Mouse (Mus musculus): ENCODE measurements around the gene Gm11564. TPM values are rescaled to one million over a fixed set of nuclear protein-coding genes. Genes with fewer than 3 reads are reported as not detected.

The Gm11564 gene
- total and polyA plus RNA-seq, 3 experiments = not detected

DNA sequence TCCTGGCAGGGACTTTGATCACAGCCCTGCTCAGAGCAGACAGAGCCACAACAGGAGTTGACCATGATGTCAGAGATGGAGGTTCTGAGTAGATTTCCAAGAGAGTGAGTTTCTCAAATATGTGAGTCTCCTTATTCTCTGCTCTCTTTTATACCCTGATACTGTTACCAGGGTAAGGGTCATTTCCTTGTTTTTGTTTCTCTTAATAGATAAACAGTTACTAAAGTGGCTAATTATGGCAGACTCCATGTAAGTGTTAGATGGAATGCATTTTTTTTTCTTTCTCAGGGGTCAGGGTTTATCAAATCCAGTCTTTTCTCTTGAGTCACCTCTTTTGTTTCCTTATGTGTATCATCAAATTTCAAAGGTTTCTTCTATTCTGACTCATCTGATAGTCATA lies 36.0 kb upstream of the Gm11564 start, which contains the start of gene Krtap4-16:
TSS of gene Krtap4-16 (minus strand) at position 101 of the 400 bp plus-strand sequence.
- dilution Hi-C loops (cut with MboI; ENCODE audit: extremely low pct_ligation_motif_present, extremely low pct_unique_long_range_greater_than_20kb, low sequenced_read_pairs) = no loop called here
- peaks cover 74% of the 10 kb centered on the region for H3K27me3 ChIP-seq (replicated peaks)

DNA sequence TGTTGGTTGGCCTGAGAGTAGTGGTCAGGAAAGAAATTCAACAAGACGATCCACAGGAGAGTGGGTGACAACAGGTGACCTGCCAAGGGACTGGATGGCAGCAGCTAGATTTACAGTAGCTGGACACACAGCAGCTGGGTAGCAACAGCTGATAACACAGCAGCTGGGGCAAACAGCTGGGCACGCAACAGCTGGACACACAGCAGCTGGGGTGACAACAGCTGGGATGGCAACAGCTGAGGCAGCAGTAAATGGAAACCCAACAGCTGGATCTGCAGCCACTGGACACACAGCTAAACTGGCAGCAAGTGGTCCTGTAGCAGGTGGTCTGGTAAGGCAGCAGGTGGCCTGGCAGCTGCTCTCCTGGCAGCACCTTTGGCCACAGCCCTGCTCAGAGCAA lies 31.3 kb upstream of the Gm11564 start:
- no peak for DNase-seq (ENCODE audit: extremely low read depth)
- Histone ChIP-seq H3K36me3 (replicated peaks in 1 of 2; ENCODE audit: control insufficient read depth in 1 of 2, insufficient read depth in 1 of 2, low read length in 1 of 2) (no peaks in the 10 kb centered on the region), H3K9ac (ENCODE audit: insufficient read depth, low read depth) (no peak overlapping the region), H3K4me3 (replicated peaks in 1 of 3; ENCODE audit: low read depth in 2 of 3, low read length in 2 of 3, poor library complexity in 1 of 3) (no peak overlapping the region), H3K27me3 (replicated peaks) (peaks cover 70% of the 10 kb centered on the region), H3K79me2 (replicated peaks; ENCODE audit: control insufficient read depth, extremely low read depth, insufficient read depth, poor library complexity, severe bottlenecking) (no peaks in the 10 kb centered on the region), H3K9me3 (replicated peaks; ENCODE audit: low read length) (peaks cover 3% of the 10 kb centered on the region), H3K27ac (ENCODE audit: insufficient read depth, low read depth) (no peak overlapping the region), H3K4me1 (ENCODE audit: control insufficient read depth in 1 of 2, insufficient read depth in 2 of 2) (no peaks in the 10 kb centered on the region), H3K4me2 (ENCODE audit: insufficient read depth, low read depth, poor library complexity, severe bottlenecking) (no peak overlapping the region)
- in situ Hi-C loops (cut with MboI; ENCODE audit: low pct_ligation_motif_present, low pct_unique_long_range_greater_than_20kb, low sequenced_read_pairs) (no loop called here), dilution Hi-C loops (cut with MboI; ENCODE audit: extremely low pct_ligation_motif_present, extremely low pct_unique_long_range_greater_than_20kb, low sequenced_read_pairs) (no loop called here)
- TF ChIP-seq SMC3 (IDR thresholded peaks at IDR 0.05; ENCODE audit: low read depth, low read length) (no peak), HCFC1 (IDR thresholded peaks at IDR 0.05; ENCODE audit: low read depth, low read length) (no peak), PAX5 (IDR thresholded peaks at IDR 0.05; ENCODE audit: low read length) (no peak), GABPA (IDR thresholded peaks at IDR 0.05; ENCODE audit: insufficient replicate concordance, low read depth, low read length) (no peak), MAFK (IDR thresholded peaks at IDR 0.05; ENCODE audit: insufficient replicate concordance, low read length) (no peak), CHD1 (IDR thresholded peaks at IDR 0.05; ENCODE audit: low read depth, low read length) (no peak), ELF1 (IDR thresholded peaks at IDR 0.05; ENCODE audit: low read depth, low read length) (no peak), BHLHE40 (IDR thresholded peaks at IDR 0.05; ENCODE audit: low read depth, low read length) (no peak), RAD21 (IDR thresholded peaks at IDR 0.05; ENCODE audit: low read depth, low read length) (no peak), JUN (IDR thresholded peaks at IDR 0.05; ENCODE audit: insufficient read depth, low read depth, low read length) (no peak), ZKSCAN1 (IDR thresholded peaks at IDR 0.05; ENCODE audit: borderline replicate concordance, low read depth, low read length) (no peak), CHD2 (IDR thresholded peaks at IDR 0.05; ENCODE audit: low read length) (no peak), EP300 (IDR thresholded peaks at IDR 0.05; ENCODE audit: low read length) (no peak), ETS1 (conservative IDR thresholded peaks at IDR 0.05; ENCODE audit: low read depth, low read length) (no peak), TBP (conservative IDR thresholded peaks at IDR 0.05; ENCODE audit: low read depth, low read length) (no peak), NELFE (IDR thresholded peaks at IDR 0.05; ENCODE audit: low read depth, low read length) (no peak), USF2 (conservative IDR thresholded peaks at IDR 0.05; ENCODE audit: low read depth, low read length) (no peak)

More for the DNA sequence above, 36.0 kb upstream of the Gm11564 start, which contains the start of gene Krtap4-16:
- Histone ChIP-seq H3K9me3 (replicated peaks; ENCODE audit: low read length) (peaks cover 3% of the 10 kb centered on the region), H3K4me1 (ENCODE audit: control insufficient read depth in 1 of 2, insufficient read depth in 2 of 2) (no peaks in the 10 kb centered on the region), H3K27ac (ENCODE audit: insufficient read depth, low read depth) (no peak within 1 kb of the TSS), H3K4me3 (replicated peaks in 1 of 3; ENCODE audit: low read depth in 2 of 3, low read length in 2 of 3, poor library complexity in 1 of 3) (no peak within 1 kb of the TSS), H3K9ac (ENCODE audit: insufficient read depth, low read depth) (no peak within 1 kb of the TSS), H3K79me2 (replicated peaks; ENCODE audit: control insufficient read depth, extremely low read depth, insufficient read depth, poor library complexity, severe bottlenecking) (no peaks in the 10 kb centered on the region), H3K4me2 (ENCODE audit: insufficient read depth, low read depth, poor library complexity, severe bottlenecking) (no peak within 1 kb of the TSS), H3K36me3 (replicated peaks in 1 of 2; ENCODE audit: control insufficient read depth in 1 of 2, insufficient read depth in 1 of 2, low read length in 1 of 2) (no peaks in the 10 kb centered on the region)
- in situ Hi-C loops (cut with MboI; ENCODE audit: low pct_ligation_motif_present, low pct_unique_long_range_greater_than_20kb, low sequenced_read_pairs) = no loop called here
- no peak for TF ChIP-seq CHD2 (IDR thresholded peaks at IDR 0.05; ENCODE audit: low read length)
- no peak for TF ChIP-seq ZMIZ1 (IDR thresholded peaks at IDR 0.05; ENCODE audit: low read depth, low read length)
- no peak for TF ChIP-seq IRF4 (IDR thresholded peaks at IDR 0.05; ENCODE audit: low read depth, low read length)
- TF ChIP-seq GABPA (IDR thresholded peaks at IDR 0.05; ENCODE audit: insufficient replicate concordance, low read depth, low read length) = no peak
- TF ChIP-seq SMC3 (IDR thresholded peaks at IDR 0.05; ENCODE audit: low read depth, low read length) = no peak
- TF ChIP-seq EP300 (IDR thresholded peaks at IDR 0.05; ENCODE audit: low read length) = no peak
- TF ChIP-seq USF2 (conservative IDR thresholded peaks at IDR 0.05; ENCODE audit: low read depth, low read length) = no peak
- TF ChIP-seq POLR2AphosphoS2 (IDR thresholded peaks at IDR 0.05; ENCODE audit: low read depth, low read length) = no peak
- no peak for TF ChIP-seq ZNF384 (IDR thresholded peaks at IDR 0.05; ENCODE audit: low read depth, low read length)
- no peak for TF ChIP-seq JUND (conservative IDR thresholded peaks at IDR 0.05; ENCODE audit: low read depth, low read length)
- no peak for TF ChIP-seq MXI1 (IDR thresholded peaks at IDR 0.05; ENCODE audit: low read depth, low read length)
- no peak for TF ChIP-seq SIN3A (IDR thresholded peaks at IDR 0.05; ENCODE audit: low read length)
- TF ChIP-seq MYC (IDR thresholded peaks at IDR 0.05; ENCODE audit: low read depth, low read length) = no peak
- no peak for TF ChIP-seq RCOR1 (conservative IDR thresholded peaks at IDR 0.05; ENCODE audit: low read depth, low read length)
- TF ChIP-seq TCF12 (IDR thresholded peaks at IDR 0.05; ENCODE audit: low read depth, low read length) = no peak
- no peak for TF ChIP-seq UBTF (IDR thresholded peaks at IDR 0.05; ENCODE audit: low read depth, low read length)
- no peak for TF ChIP-seq CTCF (conservative IDR thresholded peaks at IDR 0.05 in 1 of 2, IDR thresholded peaks at IDR 0.05 in 1 of 2; ENCODE audit: low read depth in 2 of 2, low read length in 2 of 2)
- no peak for DNase-seq (ENCODE audit: extremely low read depth)
